Mouse (Mus musculus) bone marrow macrophage, adult 2 months (primary cell): Measurements from ENCODE around the gene Sh3rf1.

Experiments
- CTCF ChIP-seq: IDR thresholded peaks from 2 replicates; pipeline ENCODE4 v1.5.1; 2012; ENCODE audit warnings: low read depth, mild to moderate bottlenecking, low read length, moderate library complexity
- POLR2A ChIP-seq: IDR thresholded peaks from 2 replicates; pipeline ENCODE4 v1.6.1; 2012; ENCODE audit warnings: mild to moderate bottlenecking, low read depth, low read length, borderline replicate concordance

DNA sequence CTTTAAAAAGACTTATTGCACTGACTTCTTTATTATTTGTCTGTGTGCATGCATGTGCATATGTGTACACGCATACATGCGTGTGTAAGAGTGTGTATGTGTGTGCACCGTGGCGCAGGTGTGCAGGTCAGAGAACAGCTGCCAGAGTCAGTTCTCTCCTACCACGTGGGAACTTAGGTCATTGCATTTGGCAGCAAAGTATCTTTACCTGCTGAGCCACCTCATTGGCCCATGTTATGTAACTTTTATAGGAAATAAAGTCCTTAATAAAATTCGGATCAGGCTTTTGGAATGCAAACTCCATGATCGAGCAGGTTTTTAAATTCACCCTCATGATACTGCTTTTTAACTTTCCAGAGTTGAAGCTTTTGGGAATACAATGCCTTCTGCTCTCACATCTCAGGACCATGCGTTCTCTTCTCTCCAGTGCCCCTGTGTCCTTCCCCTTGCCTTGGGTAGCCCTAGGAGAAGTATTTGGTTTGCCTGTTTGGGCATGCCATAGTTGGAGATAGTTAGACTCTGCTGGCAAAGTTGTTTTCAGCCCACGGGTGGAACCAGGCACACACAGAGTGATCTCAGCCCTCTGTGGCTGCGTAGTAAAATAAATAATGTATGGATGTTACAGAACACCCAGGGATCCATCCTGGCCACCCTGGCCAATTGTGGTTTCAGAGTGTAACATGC, 44.7 kb downstream of the Sh3rf1 start:
- no peak for TF ChIP-seq CTCF
- no peak for TF ChIP-seq POLR2A
